Mouse (Mus musculus) MEL (cell line): ENCODE measurements around the gene Mpig6b. TPM values are rescaled to one million over a fixed set of nuclear protein-coding genes. Genes with fewer than 3 reads are reported as not detected.
A peak's percentile ranks its signal among the peaks of the same experiment; 100 is the strongest.

Source experiments
- DNase-seq: peaks from one replicate; pipeline ENCODE4 v3.0.0; 2011; ENCODE audit warnings: low read depth, low spot score
- H3K27ac ChIP-seq: 2 replicates; pipeline ENCODE4 v1.5.1; 2012; ENCODE audit warnings: low read depth, mild to moderate bottlenecking, control low read depth, low read length, moderate library complexity; ENCODE audit not compliant: control insufficient read depth
- H3K27me3 ChIP-seq, 2 experiments: fragments of 150-350 bp in 1 of 2; sonication (generic) in 1 of 2; 2 replicates each; pipeline ENCODE4 v1.6.1; 2012; ENCODE audit warnings: low read length in 2 of 2, mild to moderate bottlenecking in 2 of 2, improper control_type of control experiment in 1 of 2, moderate library complexity in 1 of 2; ENCODE audit not compliant: insufficient read depth in 2 of 2, control insufficient read depth in 1 of 2
- H3K36me3 ChIP-seq, 2 experiments: 2 replicates each; pipeline ENCODE4 v1.6.1; 2012 to 2014; ENCODE audit warnings: low read length in 2 of 2, improper control_type of control experiment in 1 of 2, inconsistent platforms in 1 of 2, mild to moderate bottlenecking in 1 of 2; ENCODE audit not compliant: insufficient read depth in 2 of 2, control insufficient read depth in 1 of 2
- H3K4me1 ChIP-seq, 2 experiments: fragments of 150-350 bp in 1 of 2; sonication (generic) in 1 of 2; 2 replicates each; pipeline ENCODE4 v1.6.1; 2012; ENCODE audit warnings: low read length in 2 of 2, improper control_type of control experiment in 1 of 2, mild to moderate bottlenecking in 1 of 2; ENCODE audit not compliant: insufficient read depth in 2 of 2, control insufficient read depth in 1 of 2
- H3K4me3 ChIP-seq, 2 experiments: fragments of 150-350 bp in 1 of 2; sonication (generic) in 1 of 2; 2 replicates each; pipeline ENCODE4 v1.5.1; 2012; ENCODE audit warnings: low read depth in 2 of 2, low read length in 2 of 2, mild to moderate bottlenecking in 2 of 2, moderate library complexity in 2 of 2, control low read depth in 1 of 2, improper control_type of control experiment in 1 of 2; ENCODE audit not compliant: control insufficient read depth in 1 of 2, insufficient read depth in 1 of 2
- H3K79me2 ChIP-seq: 2 replicates; pipeline ENCODE4 v1.6.1; 2012; ENCODE audit warnings: mild to moderate bottlenecking, low read length, moderate library complexity; ENCODE audit not compliant: control insufficient read depth, poor library complexity, insufficient read depth
- H3K9ac ChIP-seq: 2 replicates; pipeline ENCODE4 v1.6.1; 2012; ENCODE audit warnings: low read depth, mild to moderate bottlenecking, control low read depth, low read length, moderate library complexity; ENCODE audit not compliant: control insufficient read depth, poor library complexity, severe bottlenecking
- H3K9me3 ChIP-seq: fragments of 150-350 bp; sonication (generic); replicated peaks from 2 replicates; pipeline ENCODE4 v1.6.1; 2012; ENCODE audit warnings: mild to moderate bottlenecking, low read length, improper control_type of control experiment, moderate library complexity; ENCODE audit not compliant: insufficient read depth
- BHLHE40 ChIP-seq: IDR thresholded peaks from 2 replicates; pipeline ENCODE4 v1.6.1; 2012; ENCODE audit warnings: low read depth, mild to moderate bottlenecking, inconsistent platforms, low read length, improper control_type of control experiment, borderline replicate concordance
- CHD1 ChIP-seq: IDR thresholded peaks from 2 replicates; pipeline ENCODE4 v1.6.1; 2012; ENCODE audit warnings: low read depth, mild to moderate bottlenecking, inconsistent platforms, low read length, improper control_type of control experiment
- CHD2 ChIP-seq: IDR thresholded peaks from 2 replicates; pipeline ENCODE4 v1.6.1; 2011; ENCODE audit warnings: low read length, improper control_type of control experiment
- CTCF ChIP-seq, 3 experiments: IDR thresholded peaks in 2 of 3; conservative IDR thresholded peaks in 1 of 3; 2 replicates each; pipeline ENCODE4 v1.5.1; 2011 to 2012; ENCODE audit warnings: low read length in 3 of 3, low read depth in 2 of 3, mild to moderate bottlenecking in 2 of 3, improper control_type of control experiment in 1 of 3, inconsistent platforms in 1 of 3, mixed read lengths in 1 of 3, moderate library complexity in 1 of 3; ENCODE audit not compliant: control insufficient read depth in 1 of 3, insufficient read depth in 1 of 3, poor library complexity in 1 of 3, severe bottlenecking in 1 of 3
- E2F4 ChIP-seq: IDR thresholded peaks from 2 replicates; pipeline ENCODE4 v1.6.1; 2011; ENCODE audit warnings: low read depth, low read length, improper control_type of control experiment, borderline replicate concordance
- ELF1 ChIP-seq: IDR thresholded peaks from 2 replicates; pipeline ENCODE4 v1.6.1; 2014; ENCODE audit warnings: low read depth, mild to moderate bottlenecking, inconsistent platforms, low read length, improper control_type of control experiment, moderate library complexity
- ETS1 ChIP-seq: IDR thresholded peaks from 2 replicates; pipeline ENCODE4 v1.6.1; 2012; ENCODE audit warnings: low read depth, mild to moderate bottlenecking, inconsistent platforms, low read length, improper control_type of control experiment, moderate library complexity
- GABPA ChIP-seq: IDR thresholded peaks from 2 replicates; pipeline ENCODE4 v1.6.1; 2012; ENCODE audit warnings: low read depth, mild to moderate bottlenecking, inconsistent platforms, low read length, improper control_type of control experiment, moderate library complexity
- GATA1 ChIP-seq: IDR thresholded peaks from 2 replicates; pipeline ENCODE4 v1.6.1; 2011; ENCODE audit warnings: low read depth, low read length, improper control_type of control experiment
- HCFC1 ChIP-seq: IDR thresholded peaks from 2 replicates; pipeline ENCODE4 v1.6.1; 2012; ENCODE audit warnings: low read depth, mild to moderate bottlenecking, inconsistent platforms, low read length, improper control_type of control experiment, moderate library complexity
- JUND ChIP-seq: IDR thresholded peaks from 2 replicates; pipeline ENCODE4 v1.6.1; 2011; ENCODE audit warnings: low read depth, mild to moderate bottlenecking, improper control_type of control experiment, low read length
- KAT2A ChIP-seq: conservative IDR thresholded peaks from 2 replicates; pipeline ENCODE4 v1.6.1; 2012; ENCODE audit warnings: low read depth, low read length, improper control_type of control experiment, inconsistent platforms
- MAFK ChIP-seq: IDR thresholded peaks from 2 replicates; pipeline ENCODE4 v1.6.1; 2011; ENCODE audit warnings: low read depth, mild to moderate bottlenecking, low read length, improper control_type of control experiment, borderline replicate concordance
- MAX ChIP-seq: IDR thresholded peaks from 2 replicates; pipeline ENCODE4 v1.6.1; 2011; ENCODE audit warnings: low read length, improper control_type of control experiment
- MAZ ChIP-seq: IDR thresholded peaks from 2 replicates; pipeline ENCODE4 v1.6.1; 2012; ENCODE audit warnings: low read depth, mild to moderate bottlenecking, inconsistent platforms, low read length, improper control_type of control experiment
- MXI1 ChIP-seq: IDR thresholded peaks from 2 replicates; pipeline ENCODE4 v1.6.1; 2011; ENCODE audit warnings: mild to moderate bottlenecking, low read depth, low read length, improper control_type of control experiment
- MYB ChIP-seq: IDR thresholded peaks from 2 replicates; pipeline ENCODE4 v1.6.1; 2011; ENCODE audit warnings: mild to moderate bottlenecking, low read depth, low read length, improper control_type of control experiment
- MYC ChIP-seq: IDR thresholded peaks from 2 replicates; pipeline ENCODE4 v1.6.1; 2011; ENCODE audit warnings: low read depth, mild to moderate bottlenecking, low read length, improper control_type of control experiment, moderate library complexity
- NELFE ChIP-seq: IDR thresholded peaks from 2 replicates; pipeline ENCODE4 v1.6.1; 2011; ENCODE audit warnings: low read depth, low read length, improper control_type of control experiment
- POLR2A ChIP-seq, 2 experiments: IDR thresholded peaks; 2 replicates each; pipeline ENCODE4 v1.6.1; 2011 to 2012; ENCODE audit warnings: low read length in 2 of 2, mild to moderate bottlenecking in 2 of 2, control low read depth in 1 of 2, improper control_type of control experiment in 1 of 2, low read depth in 1 of 2, moderate library complexity in 1 of 2; ENCODE audit not compliant: control insufficient read depth in 1 of 2, insufficient read depth in 1 of 2, poor library complexity in 1 of 2
- POLR2AphosphoS2 ChIP-seq: IDR thresholded peaks from 2 replicates; pipeline ENCODE4 v1.6.1; 2011; ENCODE audit warnings: low read length, improper control_type of control experiment
- POLR2AphosphoS5 ChIP-seq: IDR thresholded peaks from 2 replicates; pipeline ENCODE4 v1.6.1; 2012; ENCODE audit warnings: low read depth, borderline replicate concordance, mild to moderate bottlenecking, inconsistent platforms, low read length, moderate library complexity, mixed read lengths
- RAD21 ChIP-seq: IDR thresholded peaks from 2 replicates; pipeline ENCODE4 v1.6.1; 2011; ENCODE audit warnings: mild to moderate bottlenecking, low read depth, low read length, improper control_type of control experiment
- RCOR1 ChIP-seq: IDR thresholded peaks from 2 replicates; pipeline ENCODE4 v1.6.1; 2012; ENCODE audit warnings: low read depth, mild to moderate bottlenecking, inconsistent platforms, low read length, improper control_type of control experiment
- SIN3A ChIP-seq: IDR thresholded peaks from 2 replicates; pipeline ENCODE4 v1.6.1; 2012; ENCODE audit warnings: low read length, improper control_type of control experiment, inconsistent platforms
- SMC3 ChIP-seq: IDR thresholded peaks from 2 replicates; pipeline ENCODE4 v1.6.1; 2011; ENCODE audit warnings: low read depth, low read length, improper control_type of control experiment
- TAL1 ChIP-seq: IDR thresholded peaks from 2 replicates; pipeline ENCODE4 v1.6.1; 2012; ENCODE audit warnings: mild to moderate bottlenecking, inconsistent platforms, low read length, moderate library complexity, mixed read lengths
- TBP ChIP-seq: IDR thresholded peaks from 2 replicates; pipeline ENCODE4 v1.8.0; 2011; ENCODE audit warnings: low read depth, low read length, improper control_type of control experiment
- TCF12 ChIP-seq: IDR thresholded peaks from 2 replicates; pipeline ENCODE4 v1.6.1; 2014; ENCODE audit warnings: low read depth, mild to moderate bottlenecking, inconsistent platforms, low read length, improper control_type of control experiment, moderate library complexity
- UBTF ChIP-seq: IDR thresholded peaks from 2 replicates; pipeline ENCODE4 v1.6.1; 2012; ENCODE audit warnings: low read depth, mild to moderate bottlenecking, inconsistent platforms, low read length, improper control_type of control experiment, moderate library complexity, borderline replicate concordance; ENCODE audit not compliant: insufficient read depth
- USF1 ChIP-seq: IDR thresholded peaks from 2 replicates; pipeline ENCODE4 v1.6.1; 2014; ENCODE audit warnings: low read depth, mild to moderate bottlenecking, inconsistent platforms, low read length, improper control_type of control experiment, moderate library complexity
- USF2 ChIP-seq, 2 experiments: IDR thresholded peaks; 2 replicates each; pipeline ENCODE4 v1.6.1; 2011 to 2012; ENCODE audit warnings: improper control_type of control experiment in 2 of 2, low read length in 2 of 2, borderline replicate concordance in 1 of 2, inconsistent platforms in 1 of 2, low read depth in 1 of 2, mild to moderate bottlenecking in 1 of 2; ENCODE audit not compliant: insufficient read depth in 1 of 2
- ZC3H11A ChIP-seq: IDR thresholded peaks from 2 replicates; pipeline ENCODE4 v1.6.1; 2012; ENCODE audit warnings: low read depth, mild to moderate bottlenecking, inconsistent platforms, low read length, improper control_type of control experiment
- ZKSCAN1 ChIP-seq: IDR thresholded peaks from 2 replicates; pipeline ENCODE4 v1.6.1; 2012; ENCODE audit warnings: low read depth, mild to moderate bottlenecking, inconsistent platforms, low read length, improper control_type of control experiment, moderate library complexity
- ZMIZ1 ChIP-seq: IDR thresholded peaks from 2 replicates; pipeline ENCODE4 v1.6.1; 2012; ENCODE audit warnings: low read depth, mild to moderate bottlenecking, inconsistent platforms, low read length, improper control_type of control experiment, moderate library complexity
- ZNF384 ChIP-seq: IDR thresholded peaks from 2 replicates; pipeline ENCODE4 v1.6.1; 2012; ENCODE audit warnings: low read depth, mild to moderate bottlenecking, inconsistent platforms, low read length, improper control_type of control experiment
- polyA plus RNA-seq, 2 experiments: library from polyadenylated mRNA; stranded (reverse) in 1 of 2; unstranded in 1 of 2; fragments of >175 nt in 1 of 2; fragments of >200 nt in 1 of 2; gene quantifications; 2 replicates each; pipeline versions ENCODE4 v1.2.1 to v1.2.4; 2012; ENCODE audit warnings: low replicate concordance in 2 of 2, low read depth in 1 of 2; ENCODE audit not compliant: insufficient read length in 2 of 2, insufficient read depth in 1 of 2, missing spikeins in 1 of 2
- total RNA-seq: library from RNA; depleted of rRNA; stranded (reverse); fragments of 300-350 nt; gene quantifications from 2 replicates; pipeline ENCODE4 v1.2.3, GENCODE M21; 2012

Gene Mpig6b
- total and polyA plus RNA-seq, 3 experiments, result not detected

- Histone ChIP-seq H3K4me3 (peak within 1 kb of the TSS; percentile 36 to 52), H3K27me3 (no peaks in the 10 kb centered on the region), H3K36me3 (peaks cover 8 to 13% of the 10 kb centered on the region in 2 experiments), H3K9me3 (no peaks in the 10 kb centered on the region), H3K4me1 (no peaks in the 10 kb centered on the region; a peak in 1 of 4 replicates), H3K9ac (peak within 1 kb of the TSS; percentile 54), H3K27ac (no peak within 1 kb of the TSS), H3K79me2 (peaks cover 4% of the 10 kb centered on the region; the same call in 1 of the 2 replicates)
- DNase-seq, result peak; percentile 79
- TF ChIP-seq MXI1 (peak; percentile 35; the same call in 1 of the 2 replicates), CHD2 (no peak), E2F4 (no peak), SIN3A (peak; percentile 51), MYC (no peak), RAD21 (peak; percentile 70), USF1 (no peak), ZKSCAN1 (no peak), ZC3H11A (peak; percentile 58), BHLHE40 (no peak), UBTF (no peak), TAL1 (no peak), ZMIZ1 (no peak), GABPA (no peak), JUND (no peak), ZNF384 (no peak), NELFE (no peak), ETS1 (no peak), MYB (no peak), KAT2A (no peak), MAFK (no peak), ELF1 (no peak), CHD1 (no peak), SMC3 (peak; percentile 57), MAZ (peak; percentile 23; the same call in 1 of the 2 replicates), RCOR1 (no peak), TBP (no peak), MAX (0 out of 2 replicates have a peak, but pooled peaks have one; percentile 36), POLR2AphosphoS2 (peak; percentile 95), USF2 (IDR thresholded peaks at IDR 0.05; ENCODE audit: borderline replicate concordance in 1 of 2, insufficient read depth in 1 of 2, low read depth in 1 of 2, low read length in 2 of 2) (no peak), HCFC1 (0 out of 2 replicates have a peak, but pooled peaks have one; percentile 21), POLR2AphosphoS5 (no peak), TCF12 (no peak), CTCF (IDR thresholded peaks at IDR 0.05 in 2 of 3, conservative IDR thresholded peaks at IDR 0.05 in 1 of 3; ENCODE audit: control insufficient read depth in 1 of 3, insufficient read depth in 1 of 3, low read depth in 2 of 3, low read length in 3 of 3, poor library complexity in 1 of 3, severe bottlenecking in 1 of 3) (peak in 2 of 3 experiments; percentile 71 to 86; a peak in 5 of 6 replicates), POLR2A (IDR thresholded peaks at IDR 0.05; ENCODE audit: control insufficient read depth in 1 of 2, insufficient read depth in 1 of 2, low read depth in 1 of 2, low read length in 2 of 2, poor library complexity in 1 of 2) (peak in 1 of 2 experiments; percentile 47; a peak in 1 of 4 replicates), GATA1 (no peak)
These were observed 6.8 kb downstream of the Mpig6b start, which contains the start of gene Ddah2 for GRCm38 (mm10) chr17:35058911-35059892. Gene Ddah2 (plus strand): TSS chr17:35059035.
